Mouse (Mus musculus): Measurements from ENCODE around the gene Gfod2.

Gene Gfod2

DNA sequence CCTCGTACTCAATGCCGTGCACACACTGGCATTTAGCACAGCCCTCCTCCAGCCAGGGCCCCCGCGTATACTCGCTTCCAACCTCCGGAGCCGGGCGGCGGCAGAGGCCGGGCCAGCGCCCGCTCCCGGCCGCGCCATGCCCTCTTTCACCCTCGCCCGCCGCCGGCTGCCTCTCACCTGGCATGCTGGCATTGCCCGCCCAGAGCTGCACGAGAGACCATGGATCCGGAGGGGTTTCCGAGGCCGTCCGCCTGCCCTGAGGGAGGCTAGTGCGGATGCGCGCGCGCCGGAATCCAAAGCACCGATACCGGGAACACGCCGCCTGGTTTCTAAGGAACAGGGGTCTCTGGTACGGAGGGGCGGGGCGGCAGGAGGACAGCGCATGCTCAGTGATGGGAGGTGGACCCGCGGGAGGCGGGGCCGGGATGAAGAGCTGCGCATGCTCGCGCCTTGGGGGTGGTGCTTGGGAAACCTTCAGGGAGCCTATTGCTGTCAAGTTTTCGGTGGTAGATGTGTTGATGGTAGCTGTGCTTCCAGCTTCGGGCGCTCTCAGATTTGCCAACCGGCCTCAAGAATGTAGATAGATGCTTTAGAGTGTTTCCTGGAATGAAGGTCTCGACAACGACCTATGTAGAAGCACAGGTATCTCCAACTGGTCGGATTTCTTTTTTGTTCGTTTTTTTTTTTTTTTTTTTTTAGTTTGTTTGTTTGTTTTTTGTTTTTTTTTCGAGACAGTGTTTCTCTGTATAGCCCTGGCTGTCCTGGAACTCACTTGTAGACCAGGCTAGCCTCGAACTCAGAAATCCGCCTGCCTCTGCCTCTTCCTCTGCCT is at the start of gene Gfod2:
Gene Gfod2 (minus strand): TSS at position 388 of the 832 bp plus-strand sequence.
- DNase-seq (ENCODE audit: low spot score), result peak; percentile 98

DNA sequence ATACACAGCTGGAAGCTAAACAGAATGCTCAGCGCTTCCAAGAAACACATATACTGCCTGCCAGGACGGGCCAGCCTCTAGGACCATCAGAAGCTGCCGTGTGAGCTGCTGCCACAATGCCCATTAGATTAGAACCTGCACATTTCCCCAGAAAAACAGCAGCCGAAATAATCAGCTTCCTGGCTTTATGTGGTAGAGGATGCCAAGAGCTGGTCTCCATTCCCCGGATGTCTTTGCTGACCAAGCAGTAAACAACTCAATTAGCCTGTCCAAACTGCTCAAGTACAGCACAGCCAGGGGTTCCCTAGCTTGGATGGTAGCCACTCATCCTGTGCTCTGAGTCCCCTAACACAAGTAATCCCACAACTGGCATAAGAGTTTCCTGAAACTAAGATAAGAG is 49.3 kb upstream of the Gfod2 start:
- DNase-seq (ENCODE audit: low spot score), result no peak

DNA sequence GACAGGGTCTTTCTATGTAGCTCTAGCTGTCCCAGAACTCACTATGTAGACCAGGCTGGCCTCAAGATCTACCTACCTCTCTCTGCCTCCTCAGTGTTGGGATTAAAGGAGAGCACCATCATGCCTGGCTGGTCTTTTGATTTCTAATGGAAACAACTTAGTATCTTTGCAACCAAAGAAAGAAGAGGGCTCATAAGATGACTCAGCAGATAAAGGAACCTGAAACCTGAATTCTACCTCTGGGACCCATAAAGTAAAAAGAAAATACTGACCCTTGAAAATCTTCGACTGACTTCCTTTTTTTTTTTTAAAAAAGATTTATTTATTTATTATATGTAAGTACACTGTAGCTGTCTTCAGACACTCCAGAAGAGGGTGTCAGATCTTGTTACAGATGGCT is 47.5 kb upstream of the Gfod2 start:
- no peak for DNase-seq (ENCODE audit: low spot score)

DNA sequence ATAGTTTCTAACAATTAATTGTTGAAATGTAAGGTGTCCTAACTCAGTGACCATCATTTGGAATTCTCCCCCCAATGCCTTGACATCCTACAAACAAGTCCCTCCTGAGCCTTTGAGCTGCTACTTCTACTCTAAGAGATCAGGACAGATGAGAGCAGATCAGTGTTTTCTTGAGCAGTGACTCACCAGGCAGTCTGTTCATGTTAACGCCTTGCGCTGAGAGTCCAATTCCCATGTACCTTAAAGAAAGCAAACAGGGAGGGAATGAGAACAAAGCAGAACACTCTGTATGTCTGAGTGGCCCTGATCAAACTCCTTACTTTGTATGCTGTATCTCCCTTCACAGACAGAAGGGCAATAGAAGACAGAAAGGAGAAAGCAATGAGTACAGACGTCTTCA is 46.9 kb upstream of the Gfod2 start:
- no peak for DNase-seq (ENCODE audit: low spot score)

DNA sequence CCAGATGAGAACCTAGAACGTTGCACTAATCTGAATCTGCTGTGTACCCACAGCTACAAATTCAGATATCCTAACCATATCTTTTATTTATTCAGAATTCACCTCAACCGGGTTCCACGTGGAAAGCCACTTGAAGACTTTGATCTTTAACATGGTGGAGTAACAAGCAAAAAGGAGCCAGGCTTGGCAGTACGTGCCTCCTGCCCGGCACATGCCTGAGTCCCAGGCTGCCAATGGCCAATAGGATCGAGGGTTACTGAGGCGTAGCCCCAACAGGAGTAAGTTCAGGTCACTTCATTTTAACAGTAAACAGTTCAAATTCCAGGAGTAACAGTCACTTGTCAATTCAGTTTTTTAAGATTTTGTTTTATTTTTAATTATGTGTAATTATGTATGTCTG is 46.3 kb upstream of the Gfod2 start:
- DNase-seq (ENCODE audit: low spot score), result no peak

DNA sequence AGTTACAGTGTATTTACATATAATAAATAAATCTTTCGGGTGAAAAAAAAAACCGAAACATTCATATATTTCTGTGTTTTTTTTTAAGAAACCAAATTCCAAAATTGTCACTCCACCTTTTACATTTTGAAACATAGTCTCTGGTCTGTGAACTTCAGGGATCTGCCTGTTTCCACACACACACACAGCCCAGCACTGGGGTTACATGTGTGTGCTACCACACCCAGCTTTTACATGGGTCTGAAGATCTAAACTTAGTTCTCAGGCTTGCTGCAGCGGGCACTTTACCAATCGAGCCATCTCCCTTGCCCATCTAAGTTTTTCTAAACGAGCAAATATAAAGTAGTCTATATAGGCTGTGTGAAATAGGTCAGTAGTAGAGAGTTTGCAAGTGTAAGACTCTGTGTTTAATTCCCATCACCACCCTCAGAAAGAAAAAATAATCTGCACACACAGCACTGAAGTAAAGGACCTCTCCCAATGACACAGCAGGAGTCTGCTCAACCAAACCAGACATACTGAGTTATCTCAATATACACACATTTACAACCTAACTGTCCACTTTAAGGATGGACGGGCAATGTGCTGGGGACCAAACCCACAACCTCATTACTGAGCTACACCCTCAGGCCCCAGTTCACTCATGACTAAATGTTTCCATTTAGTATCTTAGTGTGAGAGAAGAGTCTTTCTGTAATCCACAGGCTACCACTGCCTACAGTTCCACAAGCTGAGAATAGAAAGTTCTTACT is 42.9 kb upstream of the Gfod2 start:
- DNase-seq (ENCODE audit: low spot score), result peak; percentile 12

DNA sequence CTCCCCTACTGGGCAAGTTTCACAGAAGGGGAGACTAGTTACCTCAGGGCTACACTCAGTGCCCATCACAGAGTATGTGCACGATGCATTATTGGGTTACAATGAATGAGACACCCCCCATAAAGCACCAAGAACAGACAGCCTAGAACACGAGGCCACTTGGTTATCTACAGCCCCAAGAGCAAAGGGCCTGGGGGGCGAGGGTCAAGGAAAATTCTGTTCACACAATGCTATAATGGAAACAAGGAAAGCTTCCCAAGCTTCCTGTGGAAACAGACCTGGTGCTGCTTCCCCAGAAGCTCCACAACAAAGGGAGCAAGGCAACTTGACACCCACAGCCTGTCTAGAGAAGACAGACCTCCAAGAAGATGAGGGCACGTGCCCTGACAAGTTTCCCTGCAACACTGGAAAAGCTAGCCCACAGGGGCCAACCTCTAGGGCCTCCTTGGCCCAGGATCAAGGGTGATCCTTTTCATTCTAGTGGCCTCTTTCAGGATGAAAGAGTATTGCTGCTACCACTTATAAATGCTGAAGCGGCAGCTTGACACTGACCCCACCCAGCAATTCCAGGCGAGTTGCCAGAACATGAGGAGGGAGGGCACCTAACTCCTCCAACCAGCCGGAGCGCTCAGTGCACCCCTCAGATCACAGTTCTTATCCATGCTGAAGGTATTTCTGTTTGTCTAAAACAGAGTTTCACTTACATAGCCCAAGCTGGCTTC is 40.8 kb upstream of the Gfod2 start:
- no peak for DNase-seq (ENCODE audit: low spot score)

DNA sequence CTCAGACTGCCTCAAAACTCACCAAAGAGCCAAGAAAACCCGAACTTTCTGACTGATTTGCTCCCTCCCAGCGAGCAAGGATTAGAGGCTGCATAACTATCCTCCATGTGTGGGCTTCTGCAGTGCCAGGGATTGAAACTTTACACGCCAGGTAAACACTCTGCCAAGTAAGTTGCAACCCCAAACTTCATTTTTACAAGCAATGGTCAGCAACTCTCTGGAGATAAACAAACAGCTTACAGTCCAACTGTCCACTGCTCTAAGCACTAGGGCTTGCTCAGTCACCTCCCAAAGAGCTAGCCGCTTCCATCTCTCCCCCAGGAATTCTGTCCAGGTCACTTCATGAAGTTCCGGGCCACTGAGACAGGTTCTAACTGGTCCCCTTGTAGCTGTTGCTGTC is 39.9 kb upstream of the Gfod2 start:
- no peak for DNase-seq (ENCODE audit: low spot score)

DNA sequence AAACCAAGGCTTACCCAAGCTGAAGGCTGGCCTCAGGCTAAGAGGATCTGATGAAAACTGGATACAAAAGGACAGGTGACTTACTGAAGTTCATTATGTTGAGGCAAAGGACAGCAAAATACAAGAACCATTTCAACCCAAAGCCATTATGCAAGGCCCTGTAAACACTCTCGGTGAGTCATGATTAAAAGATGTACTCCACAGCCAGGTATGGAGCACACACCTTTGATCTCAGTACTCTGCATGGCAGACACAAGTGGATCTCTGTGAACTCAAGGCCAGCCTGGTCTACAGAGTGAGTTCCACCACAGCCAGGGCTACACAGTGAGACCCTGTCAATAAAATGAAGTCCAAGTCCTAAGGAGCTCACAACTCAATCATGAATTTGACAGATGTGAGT is 37.3 kb upstream of the Gfod2 start:
- DNase-seq (ENCODE audit: low spot score), result no peak

DNA sequence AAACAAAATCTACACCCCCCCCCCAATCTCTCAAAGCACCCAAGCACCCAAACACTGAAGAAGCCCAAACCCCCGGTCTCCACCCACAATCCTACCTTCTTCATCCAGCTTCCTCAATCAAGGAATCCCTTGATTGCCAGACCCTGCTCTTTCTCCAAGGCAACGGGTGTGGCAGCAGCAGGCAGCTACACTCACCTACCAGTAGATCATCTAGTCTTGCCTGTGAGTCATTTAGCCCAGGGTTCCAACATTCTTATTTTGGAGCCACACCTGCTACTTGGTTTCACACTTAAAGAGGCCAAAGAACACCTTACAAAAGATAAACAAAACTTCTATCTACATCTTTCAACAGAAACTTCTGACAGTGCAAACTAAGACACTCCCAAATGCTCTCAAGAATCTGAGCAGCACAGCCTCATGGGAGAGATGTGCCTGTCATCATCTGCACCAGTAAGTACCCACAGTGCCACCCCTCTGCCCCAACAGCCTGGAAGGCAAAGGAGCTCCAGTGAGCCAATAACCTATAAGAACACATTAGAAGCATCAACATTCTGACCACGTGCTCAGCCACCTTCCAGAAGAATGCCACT is 35.6 kb upstream of the Gfod2 start:
- DNase-seq (ENCODE audit: low spot score), result no peak

DNA sequence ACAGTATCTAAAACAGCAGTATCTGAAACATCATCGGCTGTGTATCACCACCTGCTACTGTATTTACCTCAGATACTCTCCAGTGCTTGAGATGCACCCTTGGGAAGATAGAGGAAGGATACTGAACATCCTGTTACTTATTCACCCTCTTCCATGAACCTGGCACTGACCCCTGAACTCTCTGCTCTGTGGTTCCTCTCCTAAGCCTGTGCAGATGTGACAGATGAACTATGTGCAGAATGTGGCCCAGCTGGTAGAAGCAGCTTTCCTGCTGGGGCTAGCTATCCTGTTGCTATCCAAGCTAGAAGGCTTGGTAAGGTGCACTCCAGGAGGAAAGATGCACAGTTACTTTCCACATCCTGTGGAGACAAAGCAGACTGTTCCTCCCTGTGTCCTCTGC is 34.9 kb upstream of the Gfod2 start:
- DNase-seq (ENCODE audit: low spot score), result no peak

DNA sequence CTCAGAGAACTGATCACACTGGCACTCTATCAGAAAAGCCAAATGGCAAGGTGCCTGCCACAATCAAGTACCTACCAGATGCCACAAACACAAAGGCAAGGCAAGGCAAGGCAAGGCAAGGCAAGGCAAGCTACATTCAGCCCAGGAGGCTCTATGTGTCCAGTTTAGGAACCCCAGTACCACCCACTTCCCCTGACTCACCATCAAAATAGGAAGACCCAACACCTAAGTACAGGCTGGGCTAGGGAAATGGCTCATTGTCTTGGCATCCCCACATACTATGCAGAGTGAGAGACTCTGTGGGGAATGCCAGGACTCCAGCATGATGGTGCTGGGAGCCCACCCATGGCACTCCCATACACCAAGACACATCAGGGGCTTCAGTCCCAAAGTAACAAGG is 31.2 kb upstream of the Gfod2 start:
- no peak for DNase-seq (ENCODE audit: low spot score)

DNA sequence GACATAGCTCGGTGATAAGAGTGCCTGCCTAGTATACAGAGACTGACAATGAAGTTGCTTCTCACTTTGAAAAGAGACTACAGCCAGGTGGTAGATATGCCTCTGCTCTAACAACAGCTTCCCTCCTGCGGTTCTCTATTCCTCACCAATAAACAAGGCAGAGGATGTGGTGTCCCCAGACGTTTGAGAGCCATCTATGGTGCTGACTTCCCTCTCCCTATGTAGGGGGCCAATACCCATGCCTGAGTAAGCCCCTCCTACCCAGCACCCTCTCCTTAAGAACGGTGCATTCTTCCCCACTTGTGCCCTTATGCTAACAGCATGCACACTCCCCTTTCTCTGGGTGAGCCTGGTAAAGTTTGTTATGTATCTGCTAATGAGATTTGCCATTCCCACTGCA is 30.5 kb upstream of the Gfod2 start:
- no peak for DNase-seq (ENCODE audit: low spot score)

DNA sequence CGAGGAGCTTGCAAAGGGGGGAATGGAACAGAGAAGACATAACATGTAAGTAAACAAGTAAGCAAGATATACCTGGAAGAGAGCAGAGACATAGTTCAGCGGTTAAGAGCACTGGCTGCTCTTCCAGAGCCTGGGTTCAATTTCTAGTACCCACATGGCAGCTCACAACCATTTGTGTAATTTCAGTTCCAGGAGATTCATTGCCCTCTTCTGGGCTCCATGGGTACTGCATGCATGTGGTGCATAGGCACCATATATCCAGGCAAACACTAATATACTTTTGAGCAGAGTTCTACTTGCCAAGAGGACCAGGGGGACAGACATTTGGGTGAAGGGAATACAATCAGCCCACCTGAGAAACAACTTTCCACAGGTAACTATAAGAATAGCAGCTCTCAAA is 29.8 kb upstream of the Gfod2 start:
- DNase-seq (ENCODE audit: low spot score), result peak; percentile 65

DNA sequence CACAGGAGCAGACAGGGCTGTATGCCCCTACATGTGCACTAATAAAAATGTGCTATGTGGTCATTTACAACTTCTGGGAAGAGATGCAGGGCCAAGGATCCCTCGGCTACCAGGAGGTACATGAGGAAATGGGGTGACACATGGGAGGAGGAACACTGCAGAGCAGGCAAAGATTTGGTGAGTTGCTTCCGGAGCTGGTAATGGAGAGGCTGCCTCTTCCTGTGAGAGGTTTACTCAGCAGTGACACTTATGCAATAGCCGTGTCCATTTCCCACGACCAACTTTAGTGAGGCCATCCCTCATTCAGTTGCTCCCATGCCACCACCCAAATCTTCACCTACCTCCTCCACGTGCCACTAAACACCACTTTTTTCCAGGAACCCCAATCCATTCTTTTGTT is 21.8 kb upstream of the Gfod2 start:
- no peak for DNase-seq (ENCODE audit: low spot score)

DNA sequence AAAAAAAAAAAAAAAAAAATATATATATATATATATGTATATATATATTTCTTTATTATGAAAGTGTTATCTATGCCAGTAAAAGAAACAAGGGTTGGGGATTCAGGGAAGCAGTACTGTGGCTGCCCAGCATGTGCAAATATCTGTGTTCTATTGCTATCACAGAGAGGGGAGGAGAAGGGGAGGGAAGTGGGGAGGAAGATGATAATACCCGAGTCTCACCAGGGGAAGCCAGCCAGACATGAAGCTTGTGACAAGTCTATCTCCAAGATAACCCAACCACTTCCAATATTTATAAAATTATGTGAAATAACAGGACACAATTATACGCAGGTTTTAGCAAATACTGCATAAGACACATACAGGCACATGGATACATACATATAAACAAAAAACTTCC is 19.4 kb upstream of the Gfod2 start:
- no peak for DNase-seq (ENCODE audit: low spot score)

DNA sequence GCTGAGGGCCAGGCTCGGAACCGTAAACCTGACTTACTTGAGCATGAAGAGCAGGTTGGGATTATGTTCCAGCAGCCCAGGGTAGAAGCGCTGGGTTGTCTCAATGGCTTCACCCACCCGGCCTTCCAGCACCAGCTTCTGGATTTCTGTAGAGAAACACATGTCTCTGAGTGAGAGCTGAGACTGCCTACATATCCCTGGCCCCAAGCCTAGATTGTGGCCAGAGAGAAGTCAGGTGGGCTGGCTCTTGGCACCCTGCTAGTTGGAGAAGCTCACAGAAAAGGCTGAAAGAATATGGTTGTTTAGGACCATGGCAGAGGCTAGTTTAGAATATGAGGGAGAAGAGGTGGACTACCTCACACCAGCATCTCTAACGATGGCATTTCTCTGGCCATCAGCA is 16.0 kb upstream of the Gfod2 start:
- no peak for DNase-seq (ENCODE audit: low spot score)

DNA sequence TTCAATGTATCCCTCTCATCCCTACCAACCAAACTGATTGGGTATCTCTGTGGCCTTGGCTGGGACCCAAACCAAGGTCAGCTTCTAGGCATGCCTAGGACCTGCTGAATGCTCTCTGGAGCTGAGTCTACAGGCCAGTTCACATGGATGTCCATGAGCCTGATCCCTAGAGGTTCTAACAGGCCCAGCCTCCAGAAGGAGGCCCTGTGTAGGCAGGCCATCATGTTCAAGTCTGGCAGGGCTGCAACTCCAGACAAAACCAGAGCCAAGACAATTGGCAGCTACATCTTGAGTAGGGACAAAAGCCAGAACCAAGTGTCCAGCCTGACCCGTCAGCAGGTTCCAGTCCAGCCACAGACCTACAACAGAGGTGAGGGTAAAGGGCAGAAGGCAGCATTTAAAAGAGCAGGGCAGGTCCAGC is 15.0 kb upstream of the Gfod2 start:
- DNase-seq (ENCODE audit: low spot score), result no peak

DNA sequence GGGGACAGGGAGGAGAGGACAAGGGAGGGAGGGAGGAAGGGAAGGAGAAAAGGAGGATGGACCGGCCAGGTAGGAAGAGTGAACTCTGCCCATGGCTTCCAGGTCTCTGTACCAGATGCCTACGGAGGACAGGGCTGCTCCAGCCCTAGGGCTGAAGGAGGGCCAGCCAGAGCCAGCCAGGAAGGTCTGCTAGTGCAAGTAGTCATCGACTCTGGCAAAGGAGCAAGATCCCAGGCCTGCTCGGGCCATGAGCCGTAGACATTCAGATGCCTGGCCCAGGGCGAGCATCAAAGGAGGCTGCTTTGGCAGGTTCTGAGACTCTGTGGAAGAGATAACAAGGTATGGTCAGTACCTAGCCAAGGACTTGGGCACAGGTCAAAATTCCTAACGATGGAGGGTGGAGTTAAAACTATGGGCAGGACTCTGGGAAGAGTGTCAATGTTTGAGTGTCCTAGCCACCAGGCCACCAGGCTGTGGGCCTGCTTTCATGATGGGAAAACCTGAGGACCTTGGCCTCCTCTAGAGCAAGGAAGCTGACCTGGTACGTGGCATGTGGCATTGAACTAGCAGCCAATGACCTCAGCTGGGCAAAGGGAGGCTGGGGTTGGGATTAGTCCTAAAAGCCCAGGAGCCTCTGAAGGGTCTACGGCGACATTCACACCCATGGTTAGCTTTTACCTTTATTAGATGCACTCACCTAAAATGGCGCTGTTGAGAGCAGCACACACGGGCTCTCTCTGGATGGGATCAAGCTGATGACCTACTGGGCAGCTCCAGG is 13.1 kb upstream of the Gfod2 start:
- DNase-seq (ENCODE audit: low spot score), result no peak

DNA sequence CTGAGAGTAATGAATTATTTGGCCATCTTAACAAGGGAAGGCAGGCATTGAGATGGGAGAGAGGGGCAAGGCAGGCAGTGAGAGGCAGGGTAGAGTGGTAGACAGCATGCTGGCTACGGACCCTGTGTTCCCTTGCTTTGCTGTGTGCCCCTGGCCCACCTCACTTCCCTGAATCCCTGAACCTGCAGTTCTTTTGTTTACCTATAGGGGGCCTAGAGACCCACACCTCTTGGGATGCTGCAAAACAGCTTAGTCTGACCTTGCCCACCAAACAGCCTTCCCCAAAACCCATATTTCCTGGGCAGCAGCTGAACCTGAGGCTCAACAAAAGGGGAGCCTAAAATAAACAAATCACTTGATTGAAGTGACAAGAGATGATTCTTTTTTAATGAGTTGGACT is 12.1 kb upstream of the Gfod2 start:
- peak; percentile 36 for DNase-seq (ENCODE audit: low spot score)

DNA sequence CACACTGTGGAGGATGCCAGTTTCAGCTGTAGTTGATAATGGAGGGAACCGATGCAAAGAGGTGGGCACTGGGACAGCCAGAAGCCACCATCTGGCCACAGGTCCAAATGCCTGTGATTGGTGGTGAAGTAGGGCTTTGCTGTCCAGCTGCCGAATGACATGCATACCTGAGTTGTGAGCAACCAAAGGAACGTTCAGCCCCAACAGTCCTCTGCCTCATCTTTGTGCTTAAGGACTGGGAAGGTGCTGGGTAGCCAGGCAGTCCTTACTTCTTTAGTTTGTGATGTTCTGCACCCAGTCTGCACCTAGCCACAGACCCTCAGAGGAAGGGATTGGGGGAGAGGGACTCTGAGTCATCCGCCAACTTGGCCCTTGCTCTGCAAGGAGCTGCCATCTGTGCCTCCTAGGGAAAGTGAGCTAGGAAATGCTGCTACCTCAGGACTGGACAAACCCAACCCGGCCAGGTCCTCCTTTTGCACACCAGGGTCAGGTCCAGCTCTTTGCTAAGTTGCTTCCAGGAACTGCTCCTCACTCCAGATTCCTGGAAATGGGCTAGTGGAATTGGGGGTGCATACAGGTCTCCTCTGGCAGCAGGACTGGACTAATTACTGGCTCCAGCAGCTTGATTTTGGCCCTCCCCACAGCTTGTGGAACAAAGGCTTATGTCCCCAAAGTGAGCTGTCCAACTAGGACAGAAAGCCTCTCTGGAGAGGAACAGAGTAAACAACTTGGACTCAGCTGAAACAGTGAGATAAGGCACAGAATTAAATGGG is 10.2 kb upstream of the Gfod2 start:
- DNase-seq (ENCODE audit: low spot score), result no peak
